Comparison of ENCODE assay signal across 21 mouse cellular contexts in genomic region chr14:34710209-34710608, GRCm38 (mm10). TPM values are rescaled to one million over a fixed set of nuclear protein-coding genes. Genes with fewer than 3 reads are reported as not detected.
DNase-seq lines count a peak whose midpoint lies in the region; ATAC-seq lines count a peak whose summit lies in the region.
"Had no signal": no experiment of that assay in that cellular context is flagged by ENCODE, and none has a peak within 500 bp of the region (broad histone marks: within the 10 kb centered on the region; RNA-seq: fewer than 3 reads in every experiment).

No protein-coding gene starts in this region.

- H3K36me3 ChIP-seq in midbrain, embryonic 11.5 days (ENCODE audit: control insufficient read depth, insufficient read depth, low read length): 0 out of 2 replicates have a peak, but pooled peaks cover 5% of the 10 kb centered on the region
- peaks cover 10% of the 10 kb centered on the region; the same call in 1 of the 2 replicates for H3K36me3 ChIP-seq in midbrain, embryonic 14.5 days (ENCODE audit: control insufficient read depth, insufficient read depth, low read length)

- H3K9ac ChIP-seq in midbrain, embryonic 11.5 days (ENCODE audit: low read length): no peak overlapping the region
- H3K9ac ChIP-seq in midbrain, embryonic 14.5 days (replicated peaks; ENCODE audit: low read length): no peak overlapping the region
- H3K9ac ChIP-seq: embryonic facial prominence, embryonic 12.5 days; forebrain, embryonic 12.5 days had no signal

- H3K9me3 ChIP-seq in midbrain, embryonic 11.5 days (ENCODE audit: control insufficient read depth, low read length): no peaks in the 10 kb centered on the region
- H3K9me3 ChIP-seq in midbrain, embryonic 14.5 days (ENCODE audit: control insufficient read depth, low read length): no peaks in the 10 kb centered on the region
- H3K9me3 ChIP-seq: embryonic facial prominence, embryonic 10.5 days; embryonic facial prominence, embryonic 12.5 days; forebrain, embryonic 12.5 days had no signal

- H3K4me3 ChIP-seq in midbrain, embryonic 11.5 days (ENCODE audit: low read depth, low read length): no peak overlapping the region
- H3K4me3 ChIP-seq in midbrain, embryonic 14.5 days (replicated peaks; ENCODE audit: low read depth, low read length): no peak overlapping the region
- H3K4me3 ChIP-seq: embryonic facial prominence, embryonic 10.5 days; embryonic facial prominence, embryonic 12.5 days; forebrain, embryonic 12.5 days had no signal

- no peak overlapping the region for H3K27ac ChIP-seq in midbrain, embryonic 11.5 days (ENCODE audit: low read depth, low read length)
- H3K27ac ChIP-seq in midbrain, embryonic 14.5 days (replicated peaks; ENCODE audit: low read depth, low read length): no peak overlapping the region
- H3K27ac ChIP-seq: embryonic facial prominence, embryonic 10.5 days; embryonic facial prominence, embryonic 12.5 days; forebrain, embryonic 12.5 days had no signal

- 91% methylated on average over 2 of the region's 2 CpGs for WGBS in midbrain, embryonic 11.5 days
- WGBS in midbrain, embryonic 14.5 days: 92% methylated on average over 2 of the region's 2 CpGs

- ATAC-seq in frontal cortex, adult (ENCODE audit: low TSS enrichment): peak; percentile 81
- ATAC-seq in midbrain, embryonic 11.5 days (ENCODE audit: low FRiP score): no peak
- no peak for ATAC-seq in midbrain, embryonic 14.5 days (ENCODE audit: low FRiP score, low TSS enrichment)
- ATAC-seq: CD4-positive, CD25-positive, alpha-beta regulatory T cell, adult 4 months; forebrain, embryonic 14.5 days; forebrain, embryonic 16.5 days had no signal

- no peaks in the 10 kb centered on the region for H3K4me1 ChIP-seq in midbrain, embryonic 11.5 days (ENCODE audit: control insufficient read depth, insufficient read depth, low read length)
- H3K4me1 ChIP-seq in midbrain, embryonic 14.5 days (ENCODE audit: control insufficient read depth, insufficient read depth, low read length): no peaks in the 10 kb centered on the region
- H3K4me1 ChIP-seq: embryonic facial prominence, embryonic 10.5 days; embryonic facial prominence, embryonic 12.5 days; forebrain, embryonic 12.5 days had no signal

- H3K4me2 ChIP-seq in midbrain, embryonic 11.5 days: no peak overlapping the region
- no peak overlapping the region for H3K4me2 ChIP-seq in midbrain, embryonic 14.5 days (ENCODE audit: low read length)
- H3K4me2 ChIP-seq: embryonic facial prominence, embryonic 12.5 days; forebrain, embryonic 12.5 days had no signal

- no peaks in the 10 kb centered on the region for H3K27me3 ChIP-seq in midbrain, embryonic 11.5 days (ENCODE audit: control insufficient read depth, insufficient read depth, low read length)
- H3K27me3 ChIP-seq in midbrain, embryonic 14.5 days (ENCODE audit: control insufficient read depth, insufficient read depth, low read length): no peaks in the 10 kb centered on the region
- H3K27me3 ChIP-seq: CH12.LX; embryonic facial prominence, embryonic 12.5 days; forebrain, embryonic 12.5 days had no signal

- DNase-seq in frontal cortex, postnatal 36 days (ENCODE audit: low spot score in 2 of 2): no peak
- peak; percentile 53 for DNase-seq in midbrain, embryonic 11.5 days (ENCODE audit: low spot score, missing footprints)
- no peak for DNase-seq in midbrain, embryonic 14.5 days
- no peak for DNase-seq in right cerebral cortex, adult 2 months (ENCODE audit: low spot score in 2 of 2)
- DNase-seq: adrenal gland, adult 2 months; adrenal gland, postnatal 10 days; adrenal gland, postnatal 25 days; B cell, adult 2 months; cerebellum, adult 11-12 months; cerebellum, adult 2 months; cerebellum, adult 9-10 months; cerebellum, postnatal 10 days; cerebellum, postnatal 25 days had no signal

RNA-seq across cellular contexts. Expression of gene Wapl, which starts 36.5 kb away (rescaled TPM):
- polyA plus RNA-seq in midbrain, embryonic 11.5 days (2014; fragmentation: Nextera tagmentation; extraction: Ambion mirVana): 36.7 and 38.1 TPM in 2 replicates
- polyA plus RNA-seq in midbrain, embryonic 14.5 days (2014; fragmentation: Nextera tagmentation; extraction: Ambion mirVana): 17.3 and 22.7 TPM in 2 replicates
